Mouse (Mus musculus) testis, postnatal 10 days (tissue): Measurements from ENCODE around the gene Ttc7.

ENCODE experiments used
- DNase-seq: peaks from one replicate; pipeline ENCODE4 v3.0.0; 2021; ENCODE audit warnings: low spot score

Gene Ttc7

GRCm38 (mm10) chr17:87282706-87283053 lies at the start of gene Ttc7:
TSS of gene Ttc7 (plus strand) at chr17:87282886.
- peak; percentile 99 for DNase-seq

- DNase-seq: no peak
Observed at GRCm38 (mm10) chr17:87235019-87235418, 47.7 kb upstream of the Ttc7 start.

- DNase-seq: no peak
Observed at GRCm38 (mm10) chr17:87236725-87237650, 45.7 kb upstream of the Ttc7 start.

DNA sequence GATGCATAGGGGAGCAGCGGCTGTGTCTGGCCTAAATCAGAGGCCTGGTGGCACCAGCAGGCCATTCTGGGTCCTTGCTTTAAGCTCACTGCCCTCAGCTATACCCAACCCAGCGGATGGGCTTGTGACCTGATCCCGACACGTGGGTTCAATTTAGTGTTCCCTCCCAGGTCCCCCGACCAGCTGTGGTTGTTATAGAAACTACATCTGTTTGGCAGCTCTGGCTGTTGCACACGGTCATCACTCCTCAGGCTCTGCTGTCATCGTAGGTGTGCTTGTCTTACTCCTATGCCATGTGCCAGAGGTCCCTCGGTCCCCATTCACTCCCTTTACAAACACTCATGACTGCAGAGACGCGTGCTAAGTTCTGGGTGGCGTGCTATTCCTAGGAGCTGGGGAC lies 44.9 kb upstream of the Ttc7 start:
- DNase-seq: no peak

GRCm38 (mm10) chr17:87246103-87246502 lies 36.6 kb upstream of the Ttc7 start:
- no peak for DNase-seq

GRCm38 (mm10) chr17:87254384-87254783 lies 28.3 kb upstream of the Ttc7 start:
- DNase-seq: no peak

- no peak for DNase-seq
Observed at GRCm38 (mm10) chr17:87255672-87256071, 27.0 kb upstream of the Ttc7 start.

GRCm38 (mm10) chr17:87263401-87263800 lies 19.3 kb upstream of the Ttc7 start:
- DNase-seq: no peak

DNA sequence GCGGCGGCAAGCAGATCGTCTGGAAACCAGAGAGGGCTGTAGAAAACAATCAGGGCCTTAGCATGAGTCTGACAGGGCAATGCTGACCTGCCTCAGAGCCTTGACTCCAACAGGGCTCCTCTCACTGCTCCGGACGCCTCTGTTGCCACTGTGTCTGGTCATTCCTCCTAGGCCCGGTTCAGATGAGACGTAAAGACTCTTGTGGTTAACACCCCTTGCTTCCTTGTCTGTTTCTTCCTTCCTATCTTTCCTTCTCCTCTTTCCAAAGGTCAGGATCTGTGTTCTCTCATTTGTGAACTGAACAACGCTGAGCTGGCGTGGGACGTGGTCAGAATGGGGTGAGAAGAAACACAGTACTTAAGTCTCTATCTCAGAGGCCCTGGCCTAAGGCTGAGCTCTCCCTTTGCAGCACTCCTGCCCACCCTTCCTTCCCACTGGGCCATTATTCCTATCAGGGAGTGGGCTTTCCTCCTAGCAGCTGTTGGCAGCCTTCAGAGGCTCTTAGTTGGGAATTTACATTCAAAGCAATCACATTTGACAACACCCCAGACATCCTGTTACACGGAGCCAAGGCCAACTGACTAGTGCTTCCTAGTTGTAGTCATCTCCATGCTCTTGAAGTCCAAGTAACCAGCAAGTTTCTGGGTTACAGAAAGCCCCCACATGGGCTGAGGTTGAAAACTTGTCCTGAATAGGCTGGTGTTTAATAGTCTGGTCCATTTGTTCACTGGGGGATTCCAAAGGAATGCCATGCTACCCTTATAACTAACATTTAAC lies 18.4 kb upstream of the Ttc7 start:
- no peak for DNase-seq

DNA sequence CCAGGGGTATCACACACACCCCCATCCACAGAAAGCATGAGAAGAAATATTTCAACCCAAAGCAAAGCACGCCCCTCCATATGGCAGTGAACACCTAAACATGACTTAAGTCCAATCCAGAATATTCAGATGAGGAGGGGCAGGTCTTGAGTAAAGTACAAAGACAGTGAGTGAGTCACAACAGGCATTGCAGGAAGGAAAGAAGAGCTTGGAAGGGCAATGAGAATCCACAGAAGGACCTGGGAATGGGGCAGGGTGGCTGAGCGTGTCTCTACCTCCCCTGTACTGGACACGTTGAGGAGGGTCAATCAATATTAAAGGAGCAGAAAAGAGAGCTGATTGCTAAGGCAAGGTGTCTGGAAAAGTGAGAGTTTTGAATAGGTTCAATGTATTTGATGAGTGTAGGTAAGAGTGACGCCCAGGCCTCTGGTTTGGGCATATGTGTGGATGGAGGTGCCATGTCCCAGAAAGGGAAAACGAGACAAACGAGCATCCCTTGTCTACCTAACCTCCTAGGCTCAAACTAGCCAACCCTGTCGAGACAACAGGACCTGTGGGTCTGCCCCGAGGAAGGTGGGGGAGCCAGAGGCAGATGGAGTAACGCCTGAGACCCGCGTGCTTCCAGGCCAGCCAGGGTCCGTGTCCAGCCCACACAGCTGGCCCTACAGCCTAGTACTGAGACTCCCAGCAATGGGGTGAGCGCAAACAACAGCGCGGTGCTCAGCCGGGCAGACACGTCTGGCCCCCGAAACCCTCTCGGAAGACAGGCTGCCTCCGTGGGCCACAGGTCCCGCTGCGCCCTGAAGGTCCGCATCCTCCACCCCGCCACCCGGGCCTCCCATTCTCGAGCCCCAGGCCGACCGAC lies 17.5 kb upstream of the Ttc7 start:
- no peak for DNase-seq

DNA sequence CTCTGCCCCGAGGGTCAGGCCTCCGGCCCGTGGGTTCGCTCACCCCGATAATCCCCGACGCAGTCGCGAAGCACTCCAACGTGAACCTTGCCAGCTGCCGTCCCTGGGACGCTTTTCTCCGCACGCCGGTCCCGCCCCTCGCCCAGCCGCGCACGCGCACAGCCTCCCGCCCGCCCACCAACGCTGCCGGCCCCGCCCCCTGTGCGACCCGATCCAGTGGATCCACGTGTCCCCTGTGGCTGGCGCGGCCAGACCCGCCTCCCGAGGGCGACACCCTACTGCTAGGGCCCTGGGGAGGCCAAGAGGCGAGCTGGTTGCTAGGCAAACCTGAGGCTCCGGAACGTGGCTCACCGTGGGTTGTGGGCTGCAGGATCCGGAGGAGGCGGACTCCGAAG lies 16.9 kb upstream of the Ttc7 start, which contains the start of gene Mcfd2:
TSS of gene Mcfd2 (minus strand) at position 144 of the 395 bp plus-strand sequence.
- peak; percentile 99 for DNase-seq

- no peak for DNase-seq
Observed at GRCm38 (mm10) chr17:87269454-87269853, 13.2 kb upstream of the Ttc7 start.

GRCm38 (mm10) chr17:87275363-87276341 lies 7.0 kb upstream of the Ttc7 start:
- no peak for DNase-seq

GRCm38 (mm10) chr17:87282007-87282705 lies 530 bp upstream of the Ttc7 start:
- peak; percentile 93 for DNase-seq

DNA sequence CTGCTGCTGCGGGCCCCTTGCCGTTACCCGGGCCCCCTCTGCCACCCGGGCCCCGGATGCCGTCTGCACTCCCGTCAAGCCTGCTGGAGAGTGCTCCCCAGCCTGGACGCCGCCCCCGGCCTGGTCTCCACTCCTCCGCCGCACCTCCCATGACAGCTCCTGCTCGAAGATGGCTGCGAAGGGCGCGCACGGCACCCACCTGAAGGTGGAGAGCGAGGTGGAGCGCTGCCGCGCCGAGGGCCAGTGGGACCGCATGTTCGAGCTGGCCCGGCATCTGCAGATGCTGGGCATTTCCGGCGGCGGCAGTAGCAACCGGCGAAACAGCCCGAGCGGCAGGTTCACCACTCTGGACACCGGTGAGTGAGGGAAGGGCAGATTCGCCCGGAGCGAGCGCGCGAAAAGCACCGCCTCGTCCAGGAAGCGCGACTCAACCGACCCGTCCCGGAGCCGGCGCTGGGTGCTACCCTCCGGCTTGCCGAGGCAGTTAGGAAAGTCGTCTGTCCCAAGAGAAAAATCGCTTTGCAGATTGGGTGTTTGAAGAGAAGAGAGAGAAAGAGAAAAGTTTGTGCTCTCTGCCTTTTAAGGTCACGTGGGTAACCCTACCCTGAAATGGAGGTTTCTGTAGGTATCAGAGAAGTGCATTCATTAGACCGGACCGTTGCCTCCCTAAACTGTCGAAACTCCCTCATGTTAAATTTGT lies 519 bp downstream of the Ttc7 start:
- DNase-seq: peak; percentile 78

GRCm38 (mm10) chr17:87283755-87284481 lies 1.2 kb downstream of the Ttc7 start:
- peak; percentile 49 for DNase-seq

DNA sequence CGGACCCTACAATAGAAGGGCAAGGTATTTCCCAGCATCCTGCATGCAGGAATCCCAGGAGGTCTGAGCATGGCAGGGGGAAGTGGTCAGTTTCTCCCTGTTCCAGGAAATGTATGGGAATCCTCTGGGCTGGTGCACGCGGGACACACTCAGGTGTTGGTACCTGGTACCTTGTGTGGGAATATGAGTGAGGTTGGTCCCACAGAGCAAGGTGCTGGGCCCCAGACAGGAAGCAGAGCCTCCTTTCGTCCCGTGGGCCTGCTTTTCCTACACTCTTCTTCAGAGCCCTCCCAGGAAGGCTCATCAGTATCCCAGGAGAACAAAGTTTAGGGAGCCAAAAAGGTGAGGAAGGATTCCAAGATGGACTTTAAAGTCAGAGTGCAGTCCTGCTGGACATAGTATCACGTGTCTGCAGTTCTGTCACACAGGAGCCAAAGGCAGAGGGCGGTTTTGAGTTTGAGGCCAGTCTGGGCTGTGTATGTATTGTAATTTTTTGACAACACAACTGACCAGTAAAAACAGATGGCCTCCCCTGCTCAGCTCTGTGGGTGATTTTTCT lies 1.9 kb downstream of the Ttc7 start:
- DNase-seq: no peak

- DNase-seq: peak; percentile 61
Observed at GRCm38 (mm10) chr17:87285731-87286465, 3.2 kb downstream of the Ttc7 start.
